Mouse (Mus musculus) hindbrain, postnatal 0 days (tissue): ENCODE measurements at regions not wholly inside any gene's neighbourhood (a gene's known extent, or its start where the extent isn't known, plus 50 kb on each side); places are given as distances from the start of the nearest gene placed in this dataset.

Experiments used
- ATAC-seq: fragments of 200-750 bp; cut with Nextera tagmentation; 2 replicates; pipeline ENCODE4 v1.8.0; 2017; ENCODE audit warnings: mild to moderate bottlenecking, moderate TSS enrichment, moderate library complexity
- DNase-seq: peaks from one replicate; pipeline ENCODE4 v3.0.0-alpha.2; 2015; ENCODE audit warnings: low spot score
- H3K27ac ChIP-seq: fragments of 300-500 bp; sonication (generic); 2 replicates; pipeline ENCODE4 v1.5.1; 2014; ENCODE audit warnings: mild to moderate bottlenecking
- H3K27me3 ChIP-seq: fragments of 300-500 bp; sonication (generic); 2 replicates; pipeline ENCODE4 v1.6.1; 2014; ENCODE audit warnings: low read length, mixed read lengths; ENCODE audit not compliant: insufficient read depth
- H3K36me3 ChIP-seq: fragments of 300-500 bp; sonication (generic); 2 replicates; pipeline ENCODE4 v1.6.1; 2014; ENCODE audit warnings: low read length, mixed read lengths; ENCODE audit not compliant: insufficient read depth
- H3K4me1 ChIP-seq: fragments of 300-500 bp; sonication (generic); 2 replicates; pipeline ENCODE4 v1.6.1; 2014; ENCODE audit warnings: antibody characterized with exemption, low read length, mixed read lengths; ENCODE audit not compliant: insufficient read depth
- H3K4me2 ChIP-seq: fragments of 300-500 bp; sonication (generic); 2 replicates; pipeline ENCODE4 v1.6.1; 2014; ENCODE audit warnings: low read depth, mild to moderate bottlenecking, low read length, moderate library complexity, mixed read lengths
- H3K4me3 ChIP-seq: fragments of 300-500 bp; sonication (generic); 2 replicates; pipeline ENCODE4 v1.5.1; 2014; ENCODE audit warnings: low read length
- H3K9ac ChIP-seq: fragments of 300-500 bp; sonication (generic); replicated peaks from 2 replicates; pipeline ENCODE4 v1.6.1; 2014; ENCODE audit warnings: mild to moderate bottlenecking, low read length, moderate library complexity, mixed read lengths
- H3K9me3 ChIP-seq: fragments of 300-500 bp; sonication (generic); 2 replicates; pipeline ENCODE4 v1.6.1; 2016; ENCODE audit warnings: low read length, mixed read lengths
- CTCF ChIP-seq: IDR thresholded peaks from 2 replicates; pipeline ENCODE4 v1.5.1; 2016; ENCODE audit warnings: antibody characterized with exemption, control low read depth, low read depth
- WGBS: fragments of 180-500 bp; shearing (Covaris S2); extraction: QIAGEN DNeasy Blood & Tissue Kit; methylation state at CpG from one replicate; pipeline ENCODE4 v1.1.7; 2014; 5-methylcytosine and 5-hydroxymethylcytosine counted together

GRCm38 (mm10) chr11:30372924-30373323, 98.7 kb downstream of the 4930505A04Rik start:
- Histone ChIP-seq H3K36me3 (no peaks in the 10 kb centered on the region), H3K9ac (no peak overlapping the region), H3K9me3 (no peaks in the 10 kb centered on the region), H3K27ac (no peak overlapping the region), H3K27me3 (no peaks in the 10 kb centered on the region), H3K4me2 (no peak overlapping the region), H3K4me1 (no peaks in the 10 kb centered on the region), H3K4me3 (no peak overlapping the region)
- TF ChIP-seq CTCF, result no peak
- DNase-seq, result no peak
- no peak for ATAC-seq

GRCm38 (mm10) chr11:30371963-30372362, 99.7 kb downstream of the 4930505A04Rik start:
- DNase-seq (no peak), ATAC-seq (0 out of 2 replicates have a peak, but pooled peaks have one; percentile 58)
- no peak for TF ChIP-seq CTCF
- Histone ChIP-seq H3K27me3 (no peaks in the 10 kb centered on the region), H3K36me3 (no peaks in the 10 kb centered on the region), H3K9ac (no peak overlapping the region), H3K4me3 (no peak overlapping the region), H3K4me1 (no peaks in the 10 kb centered on the region), H3K27ac (no peak overlapping the region), H3K9me3 (no peaks in the 10 kb centered on the region), H3K4me2 (no peak overlapping the region)
- 61% methylated on average over 1 of the region's 1 CpGs for WGBS

GRCm38 (mm10) chr11:30369601-30370240, 101.7 kb upstream of the Sptbn1 start:
- WGBS, result 87% methylated on average over 2 of the region's 2 CpGs

GRCm38 (mm10) chr11:30367373-30368225, 99.6 kb upstream of the Sptbn1 start:
- Histone ChIP-seq H3K9me3 (no peaks in the 10 kb centered on the region), H3K36me3 (no peaks in the 10 kb centered on the region), H3K27me3 (no peaks in the 10 kb centered on the region), H3K4me2 (no peak overlapping the region), H3K4me1 (no peaks in the 10 kb centered on the region), H3K27ac (no peak overlapping the region), H3K4me3 (no peak overlapping the region), H3K9ac (no peak overlapping the region)
- peak; percentile 36 for DNase-seq
- 63% methylated on average over 5 of the region's 5 CpGs for WGBS
- TF ChIP-seq CTCF, result no peak
- ATAC-seq, result peak; percentile 64; the same call in 1 of the 2 replicates

More at GRCm38 (mm10) chr11:30369601-30370240, 101.7 kb upstream of the Sptbn1 start:
- H3K4me3 ChIP-seq, result no peak overlapping the region
- no peaks in the 10 kb centered on the region for H3K9me3 ChIP-seq
- H3K27me3 ChIP-seq, result no peaks in the 10 kb centered on the region
- H3K4me2 ChIP-seq, result no peak overlapping the region
- DNase-seq (no peak), ATAC-seq (no peak)
- H3K36me3 ChIP-seq, result no peaks in the 10 kb centered on the region
- no peak overlapping the region for H3K9ac ChIP-seq
- H3K27ac ChIP-seq, result no peak overlapping the region
- H3K4me1 ChIP-seq, result no peaks in the 10 kb centered on the region
- no peak for TF ChIP-seq CTCF

- no peak for ATAC-seq
- H3K4me1 ChIP-seq, result no peaks in the 10 kb centered on the region
- 72% methylated on average over 2 of the region's 2 CpGs for WGBS
- H3K9me3 ChIP-seq, result no peaks in the 10 kb centered on the region
- H3K4me2 ChIP-seq, result no peak overlapping the region
- no peaks in the 10 kb centered on the region for H3K36me3 ChIP-seq
- no peak overlapping the region for H3K9ac ChIP-seq
- DNase-seq, result no peak
- H3K27me3 ChIP-seq, result no peaks in the 10 kb centered on the region
- no peak overlapping the region for H3K4me3 ChIP-seq
- no peak for TF ChIP-seq CTCF
- H3K27ac ChIP-seq, result no peak overlapping the region
These were observed 98.5 kb upstream of the Sptbn1 start for GRCm38 (mm10) chr11:30366491-30366890.

GRCm38 (mm10) chr11:30364993-30365392, 97.0 kb upstream of the Sptbn1 start:
- Histone ChIP-seq H3K9ac (no peak overlapping the region), H3K27me3 (no peaks in the 10 kb centered on the region), H3K4me2 (no peak overlapping the region), H3K4me1 (no peaks in the 10 kb centered on the region), H3K36me3 (no peaks in the 10 kb centered on the region), H3K27ac (no peak overlapping the region), H3K9me3 (no peaks in the 10 kb centered on the region), H3K4me3 (no peak overlapping the region)
- WGBS, result 64% methylated on average over 3 of the region's 3 CpGs
- no peak for TF ChIP-seq CTCF
- ATAC-seq, result no peak
- no peak for DNase-seq

- DNase-seq (no peak), ATAC-seq (no peak)
- H3K4me1 ChIP-seq, result no peaks in the 10 kb centered on the region
- no peak overlapping the region for H3K27ac ChIP-seq
- H3K36me3 ChIP-seq, result no peaks in the 10 kb centered on the region
- no peak overlapping the region for H3K4me2 ChIP-seq
- no peaks in the 10 kb centered on the region for H3K27me3 ChIP-seq
- no peak for TF ChIP-seq CTCF
- no peak overlapping the region for H3K4me3 ChIP-seq
- H3K9ac ChIP-seq, result no peak overlapping the region
- H3K9me3 ChIP-seq, result no peaks in the 10 kb centered on the region
- WGBS, result 53% methylated on average over 2 of the region's 2 CpGs
These were observed 96.6 kb upstream of the Sptbn1 start for GRCm38 (mm10) chr11:30364591-30364990.
